Mouse (Mus musculus) stomach, postnatal 0 days (tissue): ENCODE measurements around the gene Ipmk.

ENCODE experiments used
- CTCF ChIP-seq: IDR thresholded peaks from 2 replicates; pipeline ENCODE4 v1.5.1; 2016; ENCODE audit warnings: antibody characterized with exemption, low read depth, mild to moderate bottlenecking, moderate library complexity
- EP300 ChIP-seq: optimal IDR thresholded peaks from 2 replicates; pipeline ENCODE3; 2016; ENCODE audit warnings: antibody characterized with exemption

- TF ChIP-seq CTCF, result no peak
- no peak for TF ChIP-seq EP300
Measured at GRCm38 (mm10) chr10:71338156-71338905, 9.2 kb upstream of the Ipmk start.
